Mouse (Mus musculus) lung, adult 2 months (tissue): ENCODE measurements around the gene Lrrc26.

Experiments
- CTCF ChIP-seq: fragments of 200-500 bp; IDR thresholded peaks from 2 replicates; pipeline ENCODE4 v1.5.1; 2011; ENCODE audit warnings: mild to moderate bottlenecking, low read length, control low read depth; ENCODE audit not compliant: insufficient read depth
- POLR2A ChIP-seq: fragments of 200-500 bp; IDR thresholded peaks from 2 replicates; pipeline ENCODE4 v1.6.1; 2011; ENCODE audit warnings: low read depth, mild to moderate bottlenecking, control low read depth, low read length, borderline replicate concordance; ENCODE audit errors: extremely low read depth

GRCm38 (mm10) chr2:25263623-25264285 lies 26.0 kb upstream of the Lrrc26 start:
- TF ChIP-seq CTCF (no peak), POLR2A (no peak)
